Mouse (Mus musculus) intestine, embryonic 14.5 days (tissue): ENCODE results near the gene Hdgfl2. TPM values are rescaled to one million over a fixed set of nuclear protein-coding genes. Genes with fewer than 3 reads are reported as not detected.
A peak's percentile ranks its signal among the peaks of the same experiment; 100 is the strongest.

Experiments
- ATAC-seq: fragments of 200-750 bp; cut with Nextera tagmentation; replicated peaks from 2 replicates; pipeline ENCODE4 v1.8.0; 2017; ENCODE audit warnings: low read depth, moderate number of reproducible peaks, moderate TSS enrichment, moderate library complexity; ENCODE audit not compliant: low FRiP score, low TSS enrichment
- DNase-seq: peaks from one replicate; pipeline ENCODE4 v3.0.0-alpha.2; 2018; ENCODE audit warnings: low spot score
- H3K27ac ChIP-seq: fragments of 300-500 bp; sonication (generic); 2 replicates; pipeline ENCODE4 v1.5.1; 2014; ENCODE audit warnings: low read depth, mild to moderate bottlenecking, control low read depth
- H3K27me3 ChIP-seq: fragments of 300-500 bp; sonication (generic); replicated peaks from 2 replicates; pipeline ENCODE4 v1.6.1; 2014; ENCODE audit warnings: low read length, control low read depth; ENCODE audit not compliant: control insufficient read depth, insufficient read depth
- H3K36me3 ChIP-seq: fragments of 300-500 bp; sonication (generic); 2 replicates; pipeline ENCODE4 v1.6.1; 2014; ENCODE audit warnings: low read length, control low read depth; ENCODE audit not compliant: control insufficient read depth, insufficient read depth
- H3K4me1 ChIP-seq: fragments of 300-500 bp; sonication (generic); replicated peaks from 2 replicates; pipeline ENCODE4 v1.6.1; 2014; ENCODE audit warnings: low read length, control low read depth, mixed read lengths; ENCODE audit not compliant: control insufficient read depth, insufficient read depth
- H3K4me2 ChIP-seq: fragments of 300-500 bp; sonication (generic); 2 replicates; pipeline ENCODE4 v1.6.1; 2014; ENCODE audit warnings: low read length
- H3K4me3 ChIP-seq: fragments of 300-500 bp; sonication (generic); 2 replicates; pipeline ENCODE4 v1.5.1; 2014; ENCODE audit warnings: low read depth, low read length, control low read depth, mixed read lengths
- H3K9ac ChIP-seq: fragments of 300-500 bp; sonication (generic); 2 replicates; pipeline ENCODE4 v1.6.1; 2014; ENCODE audit warnings: mild to moderate bottlenecking, low read length
- H3K9me3 ChIP-seq: fragments of 300-500 bp; sonication (generic); 2 replicates; pipeline ENCODE4 v1.6.1; 2016; ENCODE audit warnings: low read length, control low read depth; ENCODE audit not compliant: control insufficient read depth
- WGBS: fragments of 180-500 bp; shearing (Covaris S2); extraction: QIAGEN DNeasy Blood & Tissue Kit; methylation state at CpG from one replicate; pipeline ENCODE4 v1.1.7; 2014; 5-methylcytosine and 5-hydroxymethylcytosine counted together
- polyA plus RNA-seq: library from polyadenylated mRNA; unstranded; fragments of >200 nt; fragmentation: Nextera tagmentation; extraction: Ambion mirVana; gene quantifications from 2 replicates; pipeline ENCODE4 v1.2.1, GENCODE M21; 2014

Hdgfl2 gene
- polyA plus RNA-seq, 1 experiment from 2014 or later: 93.4 TPM

GRCm38 (mm10) chr17:56112743-56113142 lies 33.3 kb downstream of the Hdgfl2 start:
- no peak for ATAC-seq
- H3K4me3 ChIP-seq: no peak overlapping the region
- 67% methylated on average over 3 of the region's 3 CpGs for WGBS

GRCm38 (mm10) chr17:56116193-56116592 lies 36.8 kb downstream of the Hdgfl2 start:
- Histone ChIP-seq H3K4me3 (no peak overlapping the region), H3K4me2 (no peak overlapping the region), H3K27ac (no peak overlapping the region), H3K4me1 (no peaks in the 10 kb centered on the region; the same call in 1 of the 2 replicates), H3K27me3 (peaks cover 32% of the 10 kb centered on the region), H3K9ac (no peak overlapping the region), H3K9me3 (no peaks in the 10 kb centered on the region), H3K36me3 (no peaks in the 10 kb centered on the region)
- ATAC-seq (no peak), DNase-seq (peak; percentile 50)
- 80% methylated on average over 10 of the region's 10 CpGs for WGBS

More at GRCm38 (mm10) chr17:56112743-56113142, 33.3 kb downstream of the Hdgfl2 start:
- Histone ChIP-seq H3K27ac (no peak overlapping the region), H3K4me1 (no peaks in the 10 kb centered on the region), H3K9ac (no peak overlapping the region), H3K36me3 (peaks cover 2% of the 10 kb centered on the region; the same call in 1 of the 2 replicates), H3K4me2 (no peak overlapping the region), H3K9me3 (no peaks in the 10 kb centered on the region), H3K27me3 (no peaks in the 10 kb centered on the region; the same call in 1 of the 2 replicates)
- no peak for DNase-seq

GRCm38 (mm10) chr17:56117251-56117710 lies 37.8 kb downstream of the Hdgfl2 start, which contains the start of gene Plin5:
TSS of gene Plin5 (minus strand) at chr17:56117596.
- 4% methylated on average over 27 of the region's 27 CpGs for WGBS
- ATAC-seq (peak; percentile 56), DNase-seq (peak; percentile 72)
- Histone ChIP-seq H3K4me3 (peak within 1 kb of the TSS; percentile 25), H3K27me3 (peaks cover 43% of the 10 kb centered on the region), H3K36me3 (no peaks in the 10 kb centered on the region), H3K4me2 (peak within 1 kb of the TSS; percentile 48), H3K27ac (no peak within 1 kb of the TSS), H3K9me3 (peaks cover 4% of the 10 kb centered on the region), H3K9ac (no peak within 1 kb of the TSS), H3K4me1 (no peaks in the 10 kb centered on the region; the same call in 1 of the 2 replicates)

GRCm38 (mm10) chr17:56119431-56119830 lies 40.0 kb downstream of the Hdgfl2 start:
- Histone ChIP-seq H3K9ac (no peak overlapping the region), H3K4me3 (no peak overlapping the region; the same call in 1 of the 2 replicates), H3K27ac (no peak overlapping the region), H3K4me1 (no peaks in the 10 kb centered on the region; the same call in none of the 2 replicates), H3K9me3 (peaks cover 11% of the 10 kb centered on the region), H3K27me3 (peaks cover 58% of the 10 kb centered on the region), H3K4me2 (0 out of 2 replicates have a peak overlapping the region, but pooled peaks have one; percentile 28), H3K36me3 (no peaks in the 10 kb centered on the region)
- 35% methylated on average over 12 of the region's 12 CpGs for WGBS
- DNase-seq: peak; percentile 50
- no peak for ATAC-seq

GRCm38 (mm10) chr17:56119981-56120880 lies 40.8 kb downstream of the Hdgfl2 start:
- H3K27ac ChIP-seq: no peak overlapping the region
- H3K4me2 ChIP-seq: peak overlapping the region; percentile 28; the same call in 1 of the 2 replicates
- ATAC-seq (no peak), DNase-seq (peak; percentile 64)
- H3K4me1 ChIP-seq: no peaks in the 10 kb centered on the region; the same call in none of the 2 replicates
- H3K36me3 ChIP-seq: no peaks in the 10 kb centered on the region
- whole genome bisulfite sequencing: 4% methylated on average over 66 of the region's 66 CpGs
- no peak overlapping the region for H3K9ac ChIP-seq
- H3K9me3 ChIP-seq: peaks cover 11% of the 10 kb centered on the region
- H3K27me3 ChIP-seq: peaks cover 60% of the 10 kb centered on the region
- H3K4me3 ChIP-seq: peak overlapping the region; percentile 6; the same call in 1 of the 2 replicates

GRCm38 (mm10) chr17:56121826-56122225 lies 42.4 kb downstream of the Hdgfl2 start, which contains the start of gene Lrg1:
TSS of gene Lrg1 (minus strand) at chr17:56122001.
- no peaks in the 10 kb centered on the region for H3K36me3 ChIP-seq
- H3K4me1 ChIP-seq: no peaks in the 10 kb centered on the region; the same call in none of the 2 replicates
- peaks cover 61% of the 10 kb centered on the region for H3K27me3 ChIP-seq
- no peak within 1 kb of the TSS for H3K9ac ChIP-seq
- no peak for DNase-seq
- 59% methylated on average over 2 of the region's 2 CpGs for WGBS
- H3K27ac ChIP-seq: no peak within 1 kb of the TSS
- no peak within 1 kb of the TSS for H3K4me3 ChIP-seq
- ATAC-seq: no peak
- H3K9me3 ChIP-seq: peaks cover 11% of the 10 kb centered on the region
- H3K4me2 ChIP-seq: no peak within 1 kb of the TSS

- ATAC-seq: no peak
Measured at GRCm38 (mm10) chr17:56123161-56123560, 43.7 kb downstream of the Hdgfl2 start.

GRCm38 (mm10) chr17:56123681-56124340 lies 44.4 kb downstream of the Hdgfl2 start:
- Histone ChIP-seq H3K36me3 (no peaks in the 10 kb centered on the region), H3K9ac (peak overlapping the region; percentile 29), H3K9me3 (peaks cover 11% of the 10 kb centered on the region), H3K4me2 (peak overlapping the region; percentile 58), H3K4me1 (no peaks in the 10 kb centered on the region; the same call in none of the 2 replicates), H3K27ac (no peak overlapping the region), H3K4me3 (peak overlapping the region; percentile 28), H3K27me3 (peaks cover 53% of the 10 kb centered on the region)
- WGBS: 39% methylated on average over 59 of the region's 59 CpGs
- DNase-seq (peak; percentile 52), ATAC-seq (0 out of 2 replicates have a peak, but pooled peaks have one; percentile 14)

More at GRCm38 (mm10) chr17:56123161-56123560, 43.7 kb downstream of the Hdgfl2 start:
- no peak for DNase-seq
- H3K4me3 ChIP-seq: no peak overlapping the region
- no peaks in the 10 kb centered on the region for H3K36me3 ChIP-seq
- no peak overlapping the region for H3K27ac ChIP-seq
- H3K9me3 ChIP-seq: peaks cover 11% of the 10 kb centered on the region
- no peak overlapping the region for H3K4me2 ChIP-seq
- H3K27me3 ChIP-seq: peaks cover 60% of the 10 kb centered on the region
- 89% methylated on average over 12 of the region's 12 CpGs for WGBS
- H3K4me1 ChIP-seq: no peaks in the 10 kb centered on the region; the same call in none of the 2 replicates
- no peak overlapping the region for H3K9ac ChIP-seq
